Mouse (Mus musculus) cerebellum, postnatal 36 days (tissue): ENCODE measurements around the gene Angpt4.

Experiments
- DNase-seq, 2 experiments: peaks; one replicate each; pipeline ENCODE4 v3.0.0; 2021 to 2022; ENCODE audit warnings: mixed read lengths in 2 of 2

The Angpt4 gene

GRCm38 (mm10) chr2:151915111-151915510, 4.1 kb downstream of the Angpt4 start:
- DNase-seq, result no peak

- no peak for DNase-seq
Measured at GRCm38 (mm10) chr2:151916061-151916831, 5.2 kb downstream of the Angpt4 start.

GRCm38 (mm10) chr2:151919140-151919539, 8.1 kb downstream of the Angpt4 start:
- DNase-seq, result no peak

GRCm38 (mm10) chr2:151921068-151921467, 10.1 kb downstream of the Angpt4 start:
- no peak for DNase-seq

- no peak for DNase-seq
Measured at GRCm38 (mm10) chr2:151921596-151921995, 10.6 kb downstream of the Angpt4 start.

- no peak for DNase-seq
Measured at GRCm38 (mm10) chr2:151924276-151924675, 13.3 kb downstream of the Angpt4 start.

GRCm38 (mm10) chr2:151925715-151926114, 14.7 kb downstream of the Angpt4 start:
- DNase-seq, result no peak

GRCm38 (mm10) chr2:151927103-151927502, 16.1 kb downstream of the Angpt4 start:
- DNase-seq, result no peak

- DNase-seq, result peak; percentile 83 to 85
Measured at GRCm38 (mm10) chr2:151930389-151931074, 19.5 kb downstream of the Angpt4 start.

- no peak for DNase-seq
Measured at GRCm38 (mm10) chr2:151937893-151938292, 26.9 kb downstream of the Angpt4 start.

GRCm38 (mm10) chr2:151938780-151939200, 27.8 kb downstream of the Angpt4 start:
- peak; percentile 57 to 58 for DNase-seq

- no peak for DNase-seq
Measured at GRCm38 (mm10) chr2:151939651-151940420, 28.8 kb downstream of the Angpt4 start.

GRCm38 (mm10) chr2:151941269-151941668, 30.3 kb downstream of the Angpt4 start:
- peak; percentile 26 to 29 for DNase-seq

GRCm38 (mm10) chr2:151944106-151944505, 33.1 kb downstream of the Angpt4 start:
- no peak for DNase-seq

- DNase-seq, result no peak
Measured at GRCm38 (mm10) chr2:151947617-151948016, 36.6 kb downstream of the Angpt4 start.

- no peak for DNase-seq
Measured at GRCm38 (mm10) chr2:151948311-151948710, 37.3 kb downstream of the Angpt4 start.

GRCm38 (mm10) chr2:151949082-151949774, 38.2 kb downstream of the Angpt4 start:
- DNase-seq, result no peak

GRCm38 (mm10) chr2:151953665-151954064, 42.7 kb downstream of the Angpt4 start:
- no peak for DNase-seq

GRCm38 (mm10) chr2:151956500-151957137, 45.6 kb downstream of the Angpt4 start:
- no peak for DNase-seq

GRCm38 (mm10) chr2:151959274-151959673, 48.3 kb downstream of the Angpt4 start:
- DNase-seq, result no peak

- DNase-seq, result no peak
Measured at GRCm38 (mm10) chr2:151961284-151962196, 50.5 kb downstream of the Angpt4 start.
